Mouse (Mus musculus) macrophage (primary cell): ENCODE data around the gene Zer1. TPM values are rescaled to one million over a fixed set of nuclear protein-coding genes. Genes with fewer than 3 reads are reported as not detected.
"Not testable (repeated sequence)": the region's sequence is repeated elsewhere in the genome, so short reads cannot be mapped to it uniquely, and the experiment has no call there.

Experiments used
- H3K27ac ChIP-seq: fragments of 350-480 bp; formaldehyde crosslinking; 2 replicates; pipeline ENCODE4 v1.9.0; 2021
- H3K36me3 ChIP-seq: fragments of 350-480 bp; formaldehyde crosslinking; 2 replicates; pipeline ENCODE4 v1.9.0; 2021; ENCODE audit errors: inconsistent target
- H3K4me3 ChIP-seq: fragments of 350-480 bp; formaldehyde crosslinking; 2 replicates; pipeline ENCODE4 v1.9.0; 2021; ENCODE audit errors: inconsistent target
- H3K79me2 ChIP-seq: fragments of 350-480 bp; formaldehyde crosslinking; 2 replicates; pipeline ENCODE4 v1.9.0; 2021; ENCODE audit errors: inconsistent target
- whole genome bisulfite sequencing: methylation state at CpG from one replicate; pipeline ENCODE4 v1.1.7; 2026; ENCODE audit warnings: inconsistent platforms; ENCODE audit not compliant: missing documents; 5-methylcytosine and 5-hydroxymethylcytosine counted together
- polyA plus RNA-seq: library from polyadenylated mRNA; stranded (reverse); fragments of 250-400 nt; gene quantifications from 3 replicates; pipeline ENCODE4 v1.2.4, GENCODE M21; 2018; ENCODE audit warnings: inconsistent platforms

The Zer1 gene
- polyA plus RNA-seq, 1 experiment from 2014 or later: 6.9 TPM

GRCm38 (mm10) chr2:30134928-30135620, 10.7 kb upstream of the Zer1 start:
- peak overlapping the region; percentile 95 for H3K27ac ChIP-seq
- 22% methylated on average over 10 of the region's 10 CpGs for WGBS

GRCm38 (mm10) chr2:30134378-30134711, 10.0 kb upstream of the Zer1 start:
- WGBS: 0% methylated on average over 6 of the region's 6 CpGs
- Histone ChIP-seq H3K27ac (peak overlapping the region; percentile 95), H3K4me3 (peak overlapping the region; percentile 91), H3K79me2 (peaks cover 54% of the 10 kb centered on the region), H3K36me3 (peaks cover 27% of the 10 kb centered on the region)

More at GRCm38 (mm10) chr2:30134928-30135620, 10.7 kb upstream of the Zer1 start:
- H3K79me2 ChIP-seq: peaks cover 56% of the 10 kb centered on the region
- peaks cover 31% of the 10 kb centered on the region for H3K36me3 ChIP-seq
- H3K4me3 ChIP-seq: peak overlapping the region; percentile 91

GRCm38 (mm10) chr2:30133613-30134377, 9.4 kb upstream of the Zer1 start, which contains the start of gene Tbc1d13:
Gene Tbc1d13, plus strand, starts transcription at chr2:30133746.
- peaks cover 23% of the 10 kb centered on the region for H3K36me3 ChIP-seq
- peak within 1 kb of the TSS; percentile 91 for H3K4me3 ChIP-seq
- peak within 1 kb of the TSS; percentile 95 for H3K27ac ChIP-seq
- WGBS: under 1% methylated on average over 45 of the region's 46 CpGs
- peaks cover 50% of the 10 kb centered on the region for H3K79me2 ChIP-seq

- H3K4me3 ChIP-seq: peak overlapping the region; percentile 43
- H3K36me3 ChIP-seq: peaks cover 16% of the 10 kb centered on the region
- 35% methylated on average over 16 of the region's 16 CpGs for whole genome bisulfite sequencing
- peaks cover 42% of the 10 kb centered on the region for H3K79me2 ChIP-seq
- H3K27ac ChIP-seq: peak overlapping the region; percentile 93
Observed at GRCm38 (mm10) chr2:30132801-30133612, 8.6 kb upstream of the Zer1 start.

GRCm38 (mm10) chr2:30131240-30131639, 6.9 kb upstream of the Zer1 start:
- H3K27ac ChIP-seq, H3K36me3 ChIP-seq, H3K4me3 ChIP-seq: not testable (repeated sequence)
- peaks cover 24% of the 10 kb centered on the region for H3K79me2 ChIP-seq
- WGBS: 67% methylated on average over 4 of the region's 5 CpGs

GRCm38 (mm10) chr2:30130156-30130555, 5.8 kb upstream of the Zer1 start:
- WGBS: 88% methylated on average over 4 of the region's 4 CpGs
- no peaks in the 10 kb centered on the region for H3K36me3 ChIP-seq
- no peak overlapping the region for H3K4me3 ChIP-seq

GRCm38 (mm10) chr2:30128789-30129188, 4.4 kb upstream of the Zer1 start:
- H3K36me3 ChIP-seq: no peaks in the 10 kb centered on the region
- no peak overlapping the region for H3K4me3 ChIP-seq
- peaks cover under 1% of the 10 kb centered on the region; the same call in 1 of the 2 replicates for H3K79me2 ChIP-seq
- 21% methylated on average over 2 of the region's 2 CpGs for WGBS
- H3K27ac ChIP-seq: no peak overlapping the region

More at GRCm38 (mm10) chr2:30130156-30130555, 5.8 kb upstream of the Zer1 start:
- H3K27ac ChIP-seq: no peak overlapping the region
- H3K79me2 ChIP-seq: peaks cover 14% of the 10 kb centered on the region

- Histone ChIP-seq H3K79me2 (no peaks in the 10 kb centered on the region), H3K36me3 (no peaks in the 10 kb centered on the region), H3K4me3 (peak overlapping the region; percentile 73), H3K27ac (0 out of 2 replicates have a peak overlapping the region, but pooled peaks have one; percentile 1)
- WGBS: 2% methylated on average over 36 of the region's 44 CpGs
Observed at GRCm38 (mm10) chr2:30123729-30124471, 485 bp downstream of the Zer1 start.

- Histone ChIP-seq H3K36me3 (no peaks in the 10 kb centered on the region), H3K79me2 (no peaks in the 10 kb centered on the region), H3K27ac (no peak overlapping the region), H3K4me3 (no peak overlapping the region)
- WGBS: 96% methylated on average over 5 of the region's 5 CpGs
Observed at GRCm38 (mm10) chr2:30122766-30123165, 1.6 kb downstream of the Zer1 start.

- Histone ChIP-seq H3K27ac (no peak overlapping the region), H3K36me3 (no peaks in the 10 kb centered on the region), H3K79me2 (no peaks in the 10 kb centered on the region), H3K4me3 (no peak overlapping the region)
- 93% methylated on average over 4 of the region's 4 CpGs for WGBS
Observed at GRCm38 (mm10) chr2:30120269-30120668, 4.1 kb downstream of the Zer1 start.

- Histone ChIP-seq H3K27ac (no peak overlapping the region), H3K36me3 (no peaks in the 10 kb centered on the region), H3K4me3 (no peak overlapping the region), H3K79me2 (no peaks in the 10 kb centered on the region)
- WGBS: 85% methylated on average over 6 of the region's 6 CpGs
Observed at GRCm38 (mm10) chr2:30119641-30120051, 4.7 kb downstream of the Zer1 start.

GRCm38 (mm10) chr2:30112564-30112963, 11.8 kb downstream of the Zer1 start:
- Histone ChIP-seq H3K36me3 (peaks cover 14% of the 10 kb centered on the region), H3K27ac (no peak overlapping the region), H3K4me3 (no peak overlapping the region), H3K79me2 (no peaks in the 10 kb centered on the region)
- 25% methylated on average over 5 of the region's 5 CpGs for WGBS

- no peaks in the 10 kb centered on the region for H3K79me2 ChIP-seq
- no peak overlapping the region for H3K4me3 ChIP-seq
- WGBS: 87% methylated on average over 2 of the region's 2 CpGs
- H3K36me3 ChIP-seq: peaks cover 14% of the 10 kb centered on the region
- no peak overlapping the region for H3K27ac ChIP-seq
Observed at GRCm38 (mm10) chr2:30111500-30111899, 12.9 kb downstream of the Zer1 start.

GRCm38 (mm10) chr2:30108260-30108659, 16.1 kb downstream of the Zer1 start:
- no peaks in the 10 kb centered on the region for H3K79me2 ChIP-seq
- WGBS: 98% methylated on average over 3 of the region's 4 CpGs
- no peak overlapping the region for H3K4me3 ChIP-seq
- no peak overlapping the region for H3K27ac ChIP-seq
- peaks cover 15% of the 10 kb centered on the region for H3K36me3 ChIP-seq
